Mouse (Mus musculus) naive thymus-derived CD4-positive, alpha-beta T cell, adult 2 months (primary cell): ENCODE measurements around the gene Atp11a.

ENCODE experiments used
- DNase-seq: peaks from one replicate; pipeline ENCODE4 v3.0.0-alpha.2; 2011; ENCODE audit warnings: low read depth

The Atp11a gene

DNA sequence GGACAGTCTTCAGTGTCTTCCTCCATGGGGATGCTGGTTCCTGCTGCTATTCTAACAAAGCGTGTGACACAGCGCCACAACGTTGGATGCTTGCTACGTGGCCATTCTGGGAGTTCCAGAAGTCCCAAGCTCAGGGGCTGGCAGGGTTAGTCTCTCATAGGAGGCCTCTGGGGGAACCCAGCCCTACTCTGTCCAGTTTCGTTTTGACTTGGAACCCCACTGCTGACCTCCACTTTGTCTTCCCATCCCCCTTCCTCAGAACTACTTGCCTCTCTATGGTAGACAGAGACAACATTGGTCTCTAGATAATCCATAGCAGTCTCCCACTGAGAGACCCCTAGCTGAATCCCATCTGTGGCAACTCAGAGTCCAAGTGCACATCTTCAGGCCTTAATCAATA is 149.8 kb downstream of the Atp11a start:
- no peak for DNase-seq

- no peak for DNase-seq
These were observed 150.9 kb downstream of the Atp11a start for GRCm38 (mm10) chr8:12907730-12908129.

GRCm38 (mm10) chr8:12912011-12912410 is 155.2 kb downstream of the Atp11a start:
- DNase-seq: no peak

- no peak for DNase-seq
These were observed 158.6 kb downstream of the Atp11a start for GRCm38 (mm10) chr8:12915187-12916006.

GRCm38 (mm10) chr8:12916156-12916900 is 159.5 kb downstream of the Atp11a start:
- no peak for DNase-seq

DNA sequence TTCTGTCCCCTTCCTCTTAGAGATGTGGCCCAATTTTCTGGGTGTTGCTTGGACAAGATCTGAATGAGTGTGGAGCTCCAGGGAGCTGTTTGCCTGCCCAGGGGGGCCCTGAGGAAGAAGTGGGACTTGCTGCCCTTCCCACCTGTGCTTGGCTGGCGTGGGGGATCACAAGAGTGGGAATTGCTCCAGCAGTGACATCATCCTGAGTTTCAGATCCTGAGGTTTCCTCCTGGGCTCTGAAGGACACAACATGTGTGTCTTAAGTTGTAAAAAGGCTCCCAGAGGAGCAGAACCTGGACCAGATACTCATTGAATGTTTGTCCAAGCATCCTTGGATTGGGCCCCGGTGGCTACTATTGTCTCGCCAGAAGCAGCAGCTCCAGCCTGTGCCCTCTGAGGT is 160.2 kb downstream of the Atp11a start:
- DNase-seq: no peak

GRCm38 (mm10) chr8:12917831-12918230 is 161.0 kb downstream of the Atp11a start:
- DNase-seq: no peak
